Mouse (Mus musculus): ENCODE results near the gene P4ha2. TPM values are rescaled to one million over a fixed set of nuclear protein-coding genes. Genes with fewer than 3 reads are reported as not detected.

P4ha2 gene
- total RNA-seq, 1 experiment from 2014 or later = 28.3 TPM

DNA sequence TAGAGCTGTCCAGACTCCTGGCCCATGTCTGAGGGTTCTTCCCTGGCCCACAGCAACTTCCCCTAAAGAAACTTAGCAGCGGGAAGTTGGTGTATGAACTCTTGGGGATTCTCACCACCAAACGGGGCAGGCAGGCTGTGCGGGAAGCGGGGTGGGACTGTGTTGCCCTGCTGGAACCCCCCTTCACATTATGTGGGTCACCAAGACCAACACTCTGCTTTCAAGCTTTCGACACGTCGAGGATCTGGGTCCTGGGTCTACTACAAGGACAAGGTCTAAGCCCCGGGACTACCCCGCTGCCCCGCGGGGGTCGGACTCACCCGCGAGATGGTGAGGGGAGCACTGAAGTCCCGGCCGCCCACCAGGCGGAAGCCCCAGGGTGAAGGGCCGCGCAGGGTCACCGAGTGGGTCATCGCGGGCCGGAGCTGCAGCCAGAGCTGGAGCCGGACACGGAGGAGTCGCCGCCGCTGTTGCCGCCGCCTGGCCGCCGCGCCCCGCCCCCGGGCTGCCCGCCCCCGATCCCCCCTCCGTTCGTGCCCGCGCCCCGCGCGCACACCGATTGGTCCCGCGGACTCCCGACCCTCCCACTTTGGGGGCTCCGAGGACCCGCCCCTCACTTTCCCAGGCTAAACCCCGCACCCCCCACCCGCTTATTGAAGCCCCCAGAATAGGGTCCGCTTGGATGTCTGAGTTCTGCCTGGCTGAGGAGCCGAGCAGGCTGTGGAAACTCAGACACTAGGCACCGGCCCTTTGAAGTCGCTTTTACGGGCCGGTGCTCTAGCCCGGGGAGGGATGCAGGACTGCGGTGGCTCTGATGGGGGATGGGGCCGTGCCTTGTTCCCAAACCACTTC is 31.1 kb upstream of the P4ha2 start, which contains the start of gene Pdlim4:
TSS of gene Pdlim4 (minus strand) at position 495 of the 852 bp plus-strand sequence.
- peak; percentile 73 for DNase-seq

DNA sequence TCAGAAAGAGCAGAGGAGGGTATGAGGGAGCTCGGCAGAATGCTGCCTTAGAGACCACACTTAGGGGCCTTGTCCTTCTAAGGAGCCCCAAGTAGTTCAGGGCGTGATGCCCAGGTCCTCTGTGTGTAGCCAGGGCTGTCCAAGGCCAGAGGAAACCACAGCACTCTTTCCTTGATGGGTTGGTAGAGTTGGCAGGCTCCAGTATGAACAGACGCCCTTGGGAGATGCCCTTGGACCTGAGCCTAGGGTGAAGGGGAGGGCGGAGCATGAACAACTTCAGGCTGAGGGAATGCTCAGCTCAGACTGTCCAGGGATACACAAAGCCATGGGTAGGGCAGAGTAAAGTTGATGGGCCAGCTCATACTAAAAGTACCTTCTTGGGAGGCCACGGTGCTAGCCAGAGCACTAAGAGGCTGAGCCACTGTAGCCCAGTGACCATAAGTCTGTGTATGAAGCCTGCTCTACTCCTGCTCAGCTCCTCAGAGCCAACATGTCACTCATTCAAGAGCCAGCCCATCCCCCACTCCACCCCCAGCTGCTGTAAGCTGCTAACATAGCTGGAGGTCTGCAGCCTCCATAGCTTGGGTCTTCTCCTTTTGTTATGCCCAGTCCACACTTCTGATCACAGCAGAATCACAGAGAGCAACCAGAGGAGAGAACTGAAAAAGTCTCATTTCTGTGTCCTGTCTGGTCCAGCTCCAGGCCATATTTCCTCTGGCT is 28.0 kb upstream of the P4ha2 start:
- peak; percentile 88 for DNase-seq

DNA sequence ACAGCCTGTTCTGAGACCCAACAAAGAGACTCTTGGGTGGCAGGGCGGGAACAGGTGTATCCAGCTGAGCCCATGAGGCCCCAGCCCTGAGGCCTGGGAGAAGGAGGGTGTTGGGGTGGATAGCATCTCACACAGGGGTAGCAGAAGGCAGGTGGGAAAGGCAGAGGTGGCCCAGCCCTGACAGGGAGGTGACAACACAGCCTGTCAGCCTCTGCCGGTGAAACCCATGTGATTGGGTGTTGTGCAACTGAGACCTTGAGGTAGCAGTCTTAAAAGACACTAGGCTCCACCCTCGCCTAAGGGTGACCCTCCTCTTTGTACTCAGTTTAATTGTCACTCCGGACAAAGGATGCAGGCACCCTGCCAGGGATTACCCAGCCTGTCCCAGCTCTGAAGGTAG is 26.6 kb upstream of the P4ha2 start:
- DNase-seq = no peak

DNA sequence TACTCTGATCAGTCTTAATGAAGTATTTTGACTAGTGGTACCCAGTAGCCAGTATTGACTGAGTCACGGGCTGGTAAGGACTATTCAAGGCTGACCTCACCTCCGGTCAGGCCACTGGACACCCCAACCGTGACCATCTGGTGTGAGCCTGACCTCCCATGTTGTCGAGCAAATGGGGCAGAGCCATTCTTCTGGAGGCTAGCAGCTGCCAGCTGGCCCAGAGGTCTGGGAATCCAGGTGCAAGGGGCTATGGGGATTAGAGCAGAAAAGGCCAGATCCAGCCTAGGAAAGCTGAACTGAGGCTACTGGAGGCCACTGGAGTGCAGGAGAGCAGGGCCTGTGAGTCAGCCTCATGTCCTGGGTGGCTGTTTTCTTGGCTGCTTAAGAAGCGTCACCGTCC is 24.5 kb upstream of the P4ha2 start:
- no peak for DNase-seq

DNA sequence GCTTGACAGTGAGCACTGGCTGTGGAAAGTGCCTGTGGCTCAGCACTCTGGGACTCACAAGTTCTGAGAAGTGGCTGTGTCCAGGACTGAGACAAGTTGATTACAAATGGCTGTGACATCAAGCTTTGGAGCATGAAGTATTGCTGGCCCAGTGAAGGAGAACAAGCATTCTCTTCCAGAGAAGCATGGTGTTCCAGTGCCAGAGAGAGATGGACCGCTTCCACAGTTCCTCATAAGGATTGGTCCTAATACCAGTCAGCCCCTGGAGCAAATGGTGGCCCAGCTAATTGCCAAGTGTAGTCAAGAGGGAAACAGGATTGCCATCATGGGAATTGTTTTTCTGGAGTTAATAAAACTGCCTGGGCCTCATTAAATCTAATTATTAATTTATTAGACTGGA is 23.8 kb upstream of the P4ha2 start:
- no peak for DNase-seq

DNA sequence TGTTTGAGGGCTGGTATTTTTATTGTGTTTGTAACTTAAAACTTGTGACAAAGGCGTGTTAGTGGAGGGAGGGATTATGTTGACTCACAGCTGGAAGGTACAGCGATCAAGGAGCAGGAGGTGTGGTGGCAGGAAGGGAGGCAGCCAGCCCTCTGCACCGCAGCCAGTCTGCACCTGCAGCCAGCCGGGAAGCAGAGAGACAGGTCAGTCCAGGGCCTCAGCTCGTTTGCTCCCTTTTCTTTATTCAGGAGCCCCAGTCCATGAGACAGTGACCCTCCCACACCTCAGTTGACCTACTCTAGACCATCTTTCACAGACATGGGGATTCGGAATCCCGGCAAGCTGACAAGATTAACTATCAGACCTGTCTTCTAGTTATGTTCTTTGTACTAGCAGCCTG is 19.5 kb upstream of the P4ha2 start:
- DNase-seq = no peak

DNA sequence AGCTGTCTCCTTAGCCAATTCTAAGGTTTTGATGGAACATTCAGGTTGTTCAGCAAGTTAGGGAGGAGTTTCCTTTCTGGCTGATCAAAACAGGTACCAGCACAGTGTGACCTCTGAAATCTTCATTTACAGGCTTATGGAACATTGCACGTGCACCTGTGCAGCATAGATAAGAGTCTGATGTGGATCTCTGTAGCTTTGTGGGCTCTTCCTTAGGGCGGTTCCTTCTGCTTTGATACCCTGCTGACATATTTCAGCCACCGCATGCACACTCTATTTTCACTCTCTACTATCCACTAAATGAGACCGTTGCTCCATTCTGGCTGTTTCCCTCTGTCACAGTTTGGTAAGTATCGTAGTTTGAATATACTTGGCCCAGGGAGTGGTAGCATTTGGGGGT is 17.2 kb upstream of the P4ha2 start:
- no peak for DNase-seq

DNA sequence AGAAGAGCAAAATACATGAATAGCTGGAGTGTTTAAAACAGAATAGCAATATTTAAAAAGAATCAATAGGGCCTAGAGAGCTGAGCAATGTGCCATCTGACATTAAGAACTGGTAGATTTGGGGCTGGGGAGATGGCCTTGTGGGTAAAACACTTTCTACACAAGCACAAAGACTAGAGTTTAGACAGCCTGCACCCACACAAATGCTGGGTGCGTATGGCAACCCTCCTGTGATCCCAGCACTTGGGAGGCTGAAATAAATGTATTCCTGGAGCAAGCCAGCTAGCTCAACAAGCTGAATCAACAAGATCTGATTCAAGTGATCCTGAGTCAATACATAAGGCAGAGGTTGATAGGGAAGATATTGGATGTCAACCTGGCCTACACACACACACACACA is 14.9 kb upstream of the P4ha2 start:
- no peak for DNase-seq

DNA sequence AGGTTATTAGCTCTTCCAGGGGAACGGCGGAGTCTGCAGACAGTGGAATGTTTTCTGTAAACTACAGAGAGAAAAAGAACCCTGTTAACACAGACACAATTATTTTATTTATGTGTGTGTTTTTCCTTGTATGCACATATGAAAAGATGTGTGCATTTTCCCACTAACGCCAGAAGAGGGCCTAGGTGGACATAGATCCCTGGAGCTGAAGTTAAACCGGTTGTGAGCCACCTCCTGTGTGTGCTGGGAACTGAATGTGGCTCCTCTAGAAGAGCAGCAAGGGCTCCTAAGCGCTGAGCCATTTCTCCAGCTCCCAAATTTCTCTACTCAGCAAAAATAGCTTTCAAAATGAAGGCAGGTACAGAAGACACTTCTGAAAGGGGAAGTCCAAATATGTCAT is 14.1 kb upstream of the P4ha2 start:
- no peak for DNase-seq

DNA sequence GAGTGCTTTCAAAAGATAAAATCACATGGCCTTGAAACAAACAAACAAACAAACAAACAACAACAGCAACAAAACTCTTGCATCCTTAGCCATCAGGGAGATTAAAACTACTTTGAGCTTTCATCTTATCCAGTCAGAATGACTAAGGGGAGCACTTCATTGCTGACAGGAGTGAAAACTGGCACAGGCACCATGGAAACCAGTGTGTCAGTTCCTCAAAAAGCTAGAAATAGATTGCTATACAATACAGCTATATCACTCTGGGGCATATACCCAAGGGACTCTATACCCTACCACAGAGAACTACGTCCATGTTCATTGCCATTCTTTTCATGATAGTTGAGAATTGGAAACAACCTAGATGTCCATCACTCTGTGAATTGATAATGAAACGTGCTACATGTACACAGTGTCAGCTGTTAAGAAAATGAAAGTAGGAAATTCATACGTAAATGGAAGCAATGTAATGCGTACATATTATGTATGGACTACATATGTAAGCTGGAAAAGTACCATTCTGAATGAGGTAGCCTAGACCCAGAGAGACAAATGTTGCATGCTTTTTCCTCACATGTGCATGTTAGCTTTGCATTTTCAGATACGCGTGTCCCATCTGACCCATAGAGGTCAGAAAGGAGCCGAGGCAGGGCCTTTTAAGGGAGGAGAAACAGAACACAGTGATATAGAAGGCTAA is 11.5 kb upstream of the P4ha2 start:
- no peak for DNase-seq

DNA sequence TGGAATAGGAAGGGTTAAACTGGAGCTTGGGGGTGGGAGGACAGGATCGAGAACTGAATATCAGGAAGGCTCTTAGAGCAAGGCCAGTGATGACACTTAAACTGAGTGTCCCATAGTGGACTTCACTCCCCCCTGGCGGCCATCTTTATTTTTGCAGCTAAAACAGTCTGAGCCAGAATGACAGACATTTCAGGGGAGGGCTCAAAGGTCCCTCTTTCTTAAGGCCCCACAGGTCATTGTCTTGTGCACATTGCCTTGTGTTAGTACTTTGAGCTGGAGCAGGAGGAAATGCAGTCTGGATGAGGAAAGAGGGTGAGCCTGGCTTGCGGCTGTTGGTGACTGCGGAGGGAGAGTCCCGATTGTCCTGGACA is 11.0 kb upstream of the P4ha2 start:
- DNase-seq = peak; percentile 90

DNA sequence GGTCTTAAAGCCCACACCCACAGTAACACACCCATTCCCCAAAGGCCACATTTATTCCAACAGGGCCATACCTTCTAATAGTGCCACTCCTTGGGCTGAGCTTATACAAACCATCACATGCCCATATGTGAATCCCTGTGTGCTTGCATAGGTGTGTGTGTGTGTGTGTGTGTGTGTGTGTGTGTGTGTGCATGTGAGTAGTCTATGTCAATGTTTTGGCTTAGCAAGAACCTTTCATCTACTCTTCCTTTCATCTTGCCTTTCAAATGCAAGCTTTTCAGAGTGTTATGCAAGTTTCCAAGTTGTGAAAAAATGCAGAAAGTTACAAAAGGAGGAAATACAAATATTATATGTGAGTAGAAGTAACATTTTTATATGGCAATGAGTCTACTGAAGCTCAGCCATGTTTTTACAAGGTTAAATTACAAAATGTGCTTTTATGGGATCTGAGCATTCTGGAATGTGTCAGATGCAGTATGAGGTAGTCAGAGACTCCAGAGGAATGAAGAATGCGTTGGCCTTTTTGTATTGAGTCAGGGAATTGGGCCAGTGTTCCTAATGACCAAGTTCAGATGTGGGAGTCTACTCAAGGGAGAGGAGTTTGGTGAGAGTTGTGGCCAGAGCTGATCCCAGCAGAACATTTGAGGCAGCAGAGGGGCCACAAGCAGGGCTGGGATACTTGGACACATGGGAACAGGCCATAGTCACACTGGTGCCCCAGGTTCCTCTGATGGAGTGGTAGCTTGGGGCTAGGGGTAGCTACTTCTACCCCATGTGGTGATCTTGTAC is 9.6 kb upstream of the P4ha2 start:
- DNase-seq = no peak

DNA sequence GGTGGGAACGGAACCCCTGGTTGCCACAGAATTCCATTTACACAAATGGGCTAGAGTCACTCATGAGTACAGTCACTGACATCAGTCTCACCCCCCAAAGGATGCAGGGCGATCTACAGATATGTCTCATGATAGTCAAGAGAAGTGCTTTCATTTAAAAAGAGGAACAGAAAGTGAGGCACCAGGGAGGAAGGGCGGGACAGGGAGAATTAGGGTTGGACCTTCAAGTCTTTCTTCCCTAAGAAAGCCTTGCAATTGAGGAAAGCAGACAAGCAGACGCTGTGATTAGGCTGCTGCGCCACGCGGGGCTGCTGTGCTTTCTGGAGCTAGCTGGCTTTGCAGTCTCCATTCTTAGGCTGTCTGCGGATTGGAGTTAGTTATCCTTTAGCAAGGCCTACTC is 8.2 kb upstream of the P4ha2 start:
- no peak for DNase-seq

DNA sequence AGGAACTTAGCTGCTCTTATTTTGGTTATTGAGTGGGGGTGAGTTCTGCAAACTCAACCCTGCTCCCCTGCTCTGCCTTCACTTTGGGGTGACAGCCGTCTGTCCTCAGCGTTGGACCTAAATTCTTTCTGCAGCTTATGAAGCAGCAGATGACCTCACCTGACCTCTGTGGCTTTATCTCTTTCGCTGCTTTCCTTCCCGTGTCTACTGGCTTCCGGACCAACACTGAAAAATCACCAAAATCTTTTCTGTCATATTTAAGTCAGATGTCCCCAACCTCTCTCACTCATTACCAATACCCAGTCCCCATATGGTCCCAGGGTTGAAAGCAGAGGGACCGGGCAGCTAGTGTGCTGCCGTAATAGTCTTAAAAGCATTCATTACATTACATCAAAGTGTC is 7.7 kb upstream of the P4ha2 start:
- DNase-seq = no peak

DNA sequence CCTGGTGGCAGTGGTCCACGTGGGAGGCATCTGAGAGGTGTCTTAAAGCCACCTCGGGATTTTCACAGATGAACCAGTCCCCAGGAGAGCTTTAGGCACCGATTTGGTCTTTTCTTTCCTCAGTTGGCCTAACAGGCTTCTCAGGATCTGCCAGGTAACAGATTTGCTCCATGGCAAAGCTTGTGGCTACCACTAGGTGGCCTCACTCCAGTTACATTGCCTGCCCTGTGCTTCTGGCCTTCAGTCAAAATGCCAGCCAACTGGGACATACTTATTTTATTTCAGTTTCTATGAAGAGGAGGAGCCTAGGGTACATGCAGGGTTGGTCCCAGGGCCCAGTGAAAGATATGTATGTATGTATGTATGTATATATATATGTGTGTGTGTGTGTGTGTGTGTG is 6.9 kb upstream of the P4ha2 start:
- DNase-seq = peak; percentile 81

DNA sequence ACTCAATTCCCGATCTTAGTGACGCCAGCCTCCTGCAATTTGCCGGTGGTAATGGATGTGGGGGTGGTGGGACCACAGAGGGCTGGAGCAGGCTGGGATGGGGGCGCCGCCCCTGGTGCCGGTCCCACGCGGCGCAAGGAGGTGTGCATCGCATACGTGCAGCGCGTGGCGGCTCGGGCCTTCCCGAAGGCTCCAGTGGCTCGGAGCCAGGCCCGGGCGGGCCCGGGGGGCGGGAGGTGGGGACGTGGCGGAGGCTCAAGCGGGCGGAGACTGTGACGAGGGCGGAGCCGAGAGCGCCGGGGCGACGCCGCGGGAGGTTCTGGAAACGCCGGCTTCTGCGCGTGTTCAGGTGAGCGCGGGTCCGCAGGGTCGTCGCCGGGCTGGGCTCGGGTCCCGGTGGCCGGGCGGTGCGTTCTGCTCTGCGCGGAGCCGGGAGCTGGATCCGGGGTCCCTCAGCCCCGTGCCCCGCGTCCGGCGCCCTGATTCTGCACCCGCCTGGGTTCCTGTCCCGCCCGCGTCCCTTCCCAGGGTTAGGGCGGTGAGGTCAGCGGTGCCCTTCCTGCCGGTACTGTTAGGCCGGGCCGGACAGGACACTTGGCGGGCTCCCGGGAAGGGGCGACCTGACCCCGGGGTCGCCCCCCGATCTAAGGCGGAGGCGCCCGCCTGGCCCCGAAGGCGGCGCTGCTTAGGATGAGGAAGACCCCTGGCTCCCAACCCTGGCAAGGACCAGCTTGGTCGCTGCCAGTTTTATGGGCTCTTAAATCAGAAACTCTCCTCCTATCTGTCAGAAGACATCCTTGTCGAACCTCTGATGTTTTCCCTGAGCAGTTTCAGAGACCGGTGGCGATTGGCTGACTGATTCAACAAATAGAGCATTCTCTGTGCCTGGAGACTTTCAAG is 1.0 kb downstream of the P4ha2 start:
- peak; percentile 88 for DNase-seq

DNA sequence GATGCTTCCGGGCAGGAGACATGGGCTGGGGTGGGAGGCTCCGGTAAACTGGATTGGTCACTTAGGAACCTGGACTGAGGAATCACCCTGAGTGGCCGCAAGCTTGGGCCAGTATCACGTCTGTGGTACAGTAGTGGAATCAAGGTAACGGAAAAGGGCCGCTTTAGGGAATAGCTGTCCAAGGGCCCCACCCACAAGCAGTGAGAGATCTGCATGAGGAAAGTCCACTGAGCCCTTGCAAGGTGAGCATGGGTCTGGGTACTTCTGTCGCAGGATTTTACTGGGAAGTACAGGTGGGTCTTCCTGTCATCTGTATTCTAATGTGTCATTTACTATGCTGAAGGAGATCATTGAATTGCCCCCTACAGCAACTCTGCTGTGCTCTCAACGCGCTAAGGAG is 1.8 kb downstream of the P4ha2 start:
- DNase-seq = no peak

DNA sequence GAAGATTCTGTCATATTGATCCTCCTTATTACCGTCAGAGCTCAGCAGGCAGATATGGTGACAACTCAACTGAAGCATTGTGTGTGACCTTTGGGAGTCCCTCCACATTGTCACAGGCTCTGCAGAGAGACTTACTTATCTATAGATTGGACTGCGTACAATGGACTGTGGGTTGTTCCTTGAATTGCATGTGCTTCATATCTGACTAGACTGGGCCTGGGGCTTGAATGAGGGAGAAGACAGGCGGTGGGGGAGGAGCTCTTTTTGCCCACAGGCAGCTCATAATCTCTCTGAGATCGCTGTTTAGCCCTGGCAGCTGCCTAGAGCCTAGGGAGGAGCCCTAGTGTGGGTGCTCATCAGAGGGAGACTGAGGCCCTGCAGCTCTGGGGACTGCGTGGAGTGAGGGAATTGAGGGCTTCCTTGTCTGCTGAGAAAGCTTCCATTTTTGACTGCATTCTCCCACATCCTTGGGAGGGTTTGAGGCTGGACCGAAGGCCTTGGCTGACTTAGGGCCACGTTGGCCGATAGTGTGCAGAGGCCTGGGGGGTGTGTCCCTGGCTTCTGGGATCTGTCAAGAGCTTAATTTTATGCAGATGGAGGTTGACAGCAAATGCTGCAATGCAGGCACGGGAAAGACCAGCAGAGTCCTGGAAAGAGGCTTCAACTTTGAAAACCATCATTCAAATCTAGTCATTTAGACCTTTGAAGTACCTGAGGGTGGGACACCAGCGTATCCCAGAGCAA is 3.0 kb downstream of the P4ha2 start:
- no peak for DNase-seq

DNA sequence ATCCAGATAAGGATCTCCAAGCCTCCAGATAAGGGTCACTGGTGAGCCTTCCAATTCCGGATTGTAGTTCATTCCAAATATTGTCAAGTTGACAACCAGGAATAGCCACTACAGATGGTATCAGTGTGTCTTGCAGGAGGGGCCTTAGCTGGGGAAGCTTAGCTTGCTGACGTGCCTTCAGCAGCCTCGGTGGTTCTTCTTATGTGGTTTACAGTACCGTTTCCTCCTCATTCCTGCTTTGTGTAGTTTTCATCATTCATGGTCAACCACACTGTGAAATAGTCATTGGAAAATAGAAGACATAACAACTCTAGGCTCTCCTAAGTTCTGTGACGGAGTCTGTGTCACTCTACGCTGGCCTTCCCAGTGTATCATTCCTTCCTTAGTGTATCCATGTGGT is 5.1 kb downstream of the P4ha2 start:
- DNase-seq = no peak

DNA sequence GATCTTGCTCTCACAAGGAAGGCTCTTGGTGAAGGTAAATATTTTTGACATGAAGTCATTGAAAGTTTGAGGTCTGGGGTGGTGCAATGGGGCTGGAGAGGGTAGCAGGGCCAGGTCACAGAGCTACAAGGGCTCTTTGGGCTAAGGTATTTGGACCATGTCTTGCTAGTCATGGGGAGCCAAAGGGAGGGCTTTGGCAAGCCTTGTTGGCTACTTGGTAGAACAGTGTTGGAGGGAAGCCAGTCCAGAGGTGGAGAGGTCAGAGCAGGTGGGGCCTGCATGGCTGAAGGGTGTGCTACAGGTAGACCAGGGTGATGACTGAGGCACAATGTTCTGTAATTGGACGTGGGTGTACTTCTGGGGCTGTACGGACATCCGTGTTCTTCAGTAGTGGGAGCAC is 6.8 kb downstream of the P4ha2 start:
- peak; percentile 21 for DNase-seq

DNA sequence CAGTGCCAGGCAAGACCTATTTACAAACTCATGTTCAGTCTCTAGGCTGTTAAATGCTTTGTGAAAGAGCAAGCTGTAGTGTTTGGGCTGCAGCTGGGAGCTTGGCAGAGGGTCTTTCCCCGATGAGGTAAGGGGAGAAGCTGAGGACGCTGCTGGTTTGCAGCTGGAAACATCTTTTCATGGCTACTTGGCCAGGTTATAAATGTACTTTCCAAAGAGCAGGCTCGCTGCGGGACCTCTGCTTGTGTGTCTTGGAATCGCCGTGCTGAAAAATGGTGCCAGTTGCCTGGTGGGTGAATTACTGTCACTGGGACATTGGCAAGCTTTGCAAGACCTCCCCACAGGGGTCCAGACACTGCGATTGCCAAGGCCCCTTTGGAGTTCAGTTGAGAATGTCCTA is 7.3 kb downstream of the P4ha2 start:
- no peak for DNase-seq
